In the genomic region with DNA sequence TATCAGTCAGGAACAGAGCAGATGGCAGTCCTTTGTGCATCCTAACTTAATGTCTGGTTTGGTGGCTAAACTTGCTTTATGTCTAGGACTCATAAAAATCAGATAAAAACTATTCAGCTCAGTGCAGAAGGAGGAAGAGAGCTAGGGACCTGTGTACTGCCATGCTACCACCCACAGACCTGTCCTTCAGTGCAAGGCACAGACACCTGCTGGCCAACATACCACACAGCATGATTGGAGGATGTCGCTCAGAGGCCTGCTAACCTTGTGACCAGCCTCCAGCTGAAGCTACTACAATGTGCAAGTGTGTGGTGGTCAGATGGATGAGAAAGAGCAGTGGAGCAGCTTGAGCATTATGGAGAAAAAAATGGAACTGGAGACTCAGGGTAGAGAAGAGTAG, we compare ENCODE assay signal across 15 mouse cellular contexts.
"Had no signal": no experiment of that assay in that cellular context is flagged by ENCODE, and none has a peak within 500 bp of the region (broad histone marks: within the 10 kb centered on the region; RNA-seq: fewer than 3 reads in every experiment).

No protein-coding gene starts in this region.

- H3K4me1 ChIP-seq: intestine, embryonic 15.5 days; kidney, embryonic 15.5 days; limb, embryonic 15.5 days; liver, embryonic 15.5 days; midbrain, embryonic 15.5 days; neural tube, embryonic 13.5 days had no signal

- ATAC-seq: intestine, embryonic 15.5 days; midbrain, embryonic 15.5 days had no signal

- H3K9me3 ChIP-seq: intestine, embryonic 15.5 days; kidney, embryonic 15.5 days; limb, embryonic 15.5 days; liver, embryonic 15.5 days; midbrain, embryonic 15.5 days; neural tube, embryonic 13.5 days had no signal

- H3K4me3 ChIP-seq: intestine, embryonic 15.5 days; kidney, embryonic 15.5 days; limb, embryonic 15.5 days; liver, embryonic 15.5 days; midbrain, embryonic 15.5 days; neural tube, embryonic 13.5 days had no signal

- H3K27me3 ChIP-seq: intestine, embryonic 15.5 days; kidney, embryonic 15.5 days; limb, embryonic 15.5 days; liver, embryonic 15.5 days; midbrain, embryonic 15.5 days; neural tube, embryonic 13.5 days had no signal

- H3K4me2 ChIP-seq: intestine, embryonic 15.5 days; kidney, embryonic 15.5 days; limb, embryonic 15.5 days; liver, embryonic 15.5 days; lung, embryonic 14.5 days; midbrain, embryonic 15.5 days; neural tube, embryonic 13.5 days had no signal

- H3K27ac ChIP-seq: intestine, embryonic 15.5 days; kidney, embryonic 15.5 days; limb, embryonic 15.5 days; liver, embryonic 15.5 days; midbrain, embryonic 15.5 days; neural tube, embryonic 13.5 days had no signal

- H3K36me3 ChIP-seq: intestine, embryonic 15.5 days; kidney, embryonic 15.5 days; limb, embryonic 15.5 days; liver, embryonic 15.5 days; midbrain, embryonic 15.5 days; neural tube, embryonic 13.5 days had no signal

- DNase-seq: kidney, adult 18-20 months; layer of hippocampus, postnatal 36 days; lung, embryonic 14.5 days; lung, postnatal 10 days; lung, postnatal 4 days; retina, postnatal 1 day; right cerebral cortex, postnatal 4 days; spleen, adult 18-20 months; thymus, postnatal 4 days had no signal
